Mouse (Mus musculus): ENCODE data around the gene Igsf8. TPM values are rescaled to one million over a fixed set of nuclear protein-coding genes. Genes with fewer than 3 reads are reported as not detected.
A peak's percentile ranks its signal among the peaks of the same experiment; 100 is the strongest.

The Igsf8 gene
- polyA plus RNA-seq, 1 experiment from 2014 or later, result 42.5 TPM

DNA sequence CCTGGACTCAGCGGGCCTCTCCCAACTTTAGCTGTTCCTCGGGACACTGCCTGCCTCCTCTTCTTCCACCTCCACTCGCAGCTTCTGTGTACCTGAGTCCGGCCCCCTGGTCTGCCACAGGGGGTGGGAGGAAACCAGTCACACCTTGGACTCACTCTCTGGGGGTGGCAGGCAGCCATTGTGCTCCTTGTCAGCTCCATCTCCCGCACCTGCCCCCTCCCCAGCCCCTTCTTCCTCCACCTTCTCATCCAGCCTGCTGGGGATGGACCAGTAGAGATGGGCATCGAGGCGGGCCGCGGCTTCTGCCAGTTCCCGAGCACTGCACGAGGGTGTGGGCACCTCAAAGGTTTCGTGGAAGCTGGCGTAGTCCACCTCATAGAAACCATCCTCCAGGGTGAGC, 61.3 kb downstream of the Igsf8 start:
- peaks cover 30% of the 10 kb centered on the region for H3K27me3 ChIP-seq (ENCODE audit: control insufficient read depth, insufficient read depth, low read depth, low read length)
- H3K9ac ChIP-seq (ENCODE audit: low read length), result no peak overlapping the region
- ATAC-seq (ENCODE audit: low read depth), result no peak
- no peak overlapping the region for H3K4me3 ChIP-seq (ENCODE audit: low read length)
- H3K4me1 ChIP-seq (replicated peaks; ENCODE audit: control insufficient read depth, insufficient read depth, low read length), result peaks cover 5% of the 10 kb centered on the region; the same call in 1 of the 2 replicates
- WGBS, result 51% methylated on average over 13 of the region's 13 CpGs
- peaks cover 9% of the 10 kb centered on the region for H3K36me3 ChIP-seq (ENCODE audit: control insufficient read depth, insufficient read depth, low read length)
- H3K9me3 ChIP-seq (ENCODE audit: control insufficient read depth, low read length), result peaks cover 2% of the 10 kb centered on the region; the same call in 1 of the 2 replicates
- H3K4me2 ChIP-seq (ENCODE audit: low read depth, low read length), result no peak overlapping the region
- H3K27ac ChIP-seq (ENCODE audit: low read length), result no peak overlapping the region

DNA sequence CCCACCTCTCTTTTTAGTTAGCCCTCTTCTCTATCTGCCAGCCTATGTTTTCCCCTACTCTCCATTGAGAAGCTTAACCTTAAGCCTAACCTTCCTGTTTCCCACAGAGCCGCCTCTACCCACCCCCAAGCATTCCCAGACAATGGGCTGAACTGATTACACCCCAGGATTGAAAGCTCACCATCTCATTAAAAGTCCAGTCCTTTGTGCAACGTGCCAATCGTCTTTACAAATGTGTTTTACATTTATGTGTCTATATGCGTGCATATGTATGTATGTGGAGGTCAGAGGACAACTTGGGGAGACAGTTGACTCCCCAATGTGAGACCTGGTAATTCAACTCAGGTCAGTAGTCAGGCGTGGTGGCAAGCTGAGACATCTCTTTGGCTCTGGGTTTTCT, 61.9 kb downstream of the Igsf8 start:
- H3K9ac ChIP-seq (ENCODE audit: low read length), result no peak overlapping the region
- H3K27me3 ChIP-seq (ENCODE audit: control insufficient read depth, insufficient read depth, low read depth, low read length), result peaks cover 35% of the 10 kb centered on the region
- H3K9me3 ChIP-seq (ENCODE audit: control insufficient read depth, low read length), result peaks cover 2% of the 10 kb centered on the region; the same call in 1 of the 2 replicates
- WGBS, result 48% methylated on average over 5 of the region's 5 CpGs
- peaks cover 5% of the 10 kb centered on the region; the same call in 1 of the 2 replicates for H3K4me1 ChIP-seq (replicated peaks; ENCODE audit: control insufficient read depth, insufficient read depth, low read length)
- H3K27ac ChIP-seq (ENCODE audit: low read length), result no peak overlapping the region
- no peak overlapping the region for H3K4me2 ChIP-seq (ENCODE audit: low read depth, low read length)
- H3K36me3 ChIP-seq (ENCODE audit: control insufficient read depth, insufficient read depth, low read length), result peaks cover 4% of the 10 kb centered on the region
- no peak for ATAC-seq (ENCODE audit: low read depth)
- H3K4me3 ChIP-seq (ENCODE audit: low read length), result no peak overlapping the region

DNA sequence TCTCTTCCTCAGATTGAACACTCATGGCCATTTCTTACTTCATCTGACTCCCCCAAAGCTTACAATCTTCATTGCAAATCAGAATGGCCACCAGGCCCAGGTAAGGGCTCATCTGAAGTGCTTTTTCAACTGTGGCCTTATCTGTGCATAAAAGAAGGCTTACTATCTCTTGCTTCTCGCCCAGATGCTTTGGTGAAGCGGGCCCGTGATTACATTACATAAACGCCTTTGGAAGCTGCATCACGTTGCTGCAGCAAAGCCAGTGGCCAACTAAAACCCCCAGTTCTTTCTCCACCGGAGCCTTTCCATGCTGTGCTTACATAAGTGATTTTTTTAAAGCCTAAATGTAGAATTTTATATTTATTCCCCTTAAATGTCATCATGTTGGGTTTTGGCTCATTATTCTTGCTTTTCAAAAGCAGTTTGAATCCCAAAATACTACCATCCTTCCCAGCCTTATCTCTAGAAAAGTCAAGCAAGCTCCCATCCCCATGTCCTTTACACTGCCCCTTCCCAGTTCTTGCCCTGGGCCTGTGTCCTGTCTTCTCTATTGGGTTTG, 62.4 kb downstream of the Igsf8 start:
- Histone ChIP-seq H3K9ac (ENCODE audit: low read length) (no peak overlapping the region), H3K4me2 (ENCODE audit: low read depth, low read length) (no peak overlapping the region), H3K27me3 (ENCODE audit: control insufficient read depth, insufficient read depth, low read depth, low read length) (peaks cover 41% of the 10 kb centered on the region), H3K4me1 (replicated peaks; ENCODE audit: control insufficient read depth, insufficient read depth, low read length) (peaks cover 5% of the 10 kb centered on the region; the same call in 1 of the 2 replicates), H3K4me3 (ENCODE audit: low read length) (no peak overlapping the region), H3K9me3 (ENCODE audit: control insufficient read depth, low read length) (peaks cover 2% of the 10 kb centered on the region; the same call in 1 of the 2 replicates), H3K36me3 (ENCODE audit: control insufficient read depth, insufficient read depth, low read length) (0 out of 2 replicates have a peak, but pooled peaks cover 2% of the 10 kb centered on the region), H3K27ac (ENCODE audit: low read length) (no peak overlapping the region)
- no peak for ATAC-seq (ENCODE audit: low read depth)
- 57% methylated on average over 6 of the region's 6 CpGs for WGBS

DNA sequence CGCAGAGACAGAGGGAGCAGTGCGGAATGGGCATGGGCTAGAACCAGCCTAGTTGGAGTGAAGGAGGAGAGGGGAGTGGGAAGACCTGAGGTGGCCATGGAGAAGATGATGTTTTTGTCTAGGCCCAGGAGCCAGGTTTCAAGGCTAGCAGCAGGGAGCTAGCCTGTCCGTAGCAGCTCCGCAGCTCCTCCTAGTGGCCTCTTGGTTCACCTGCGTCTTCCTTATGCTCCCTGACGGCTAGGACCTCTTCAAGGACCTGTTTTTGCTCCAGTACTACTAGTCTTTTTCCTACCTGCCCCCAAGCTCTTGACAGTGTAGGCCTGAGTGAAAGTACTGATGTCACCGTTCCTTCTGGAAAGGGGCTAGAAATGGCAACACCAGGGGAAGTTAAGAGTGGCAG, 63.3 kb downstream of the Igsf8 start:
- 15% methylated on average over 7 of the region's 7 CpGs for WGBS
- peaks cover 2% of the 10 kb centered on the region; the same call in 1 of the 2 replicates for H3K9me3 ChIP-seq (ENCODE audit: control insufficient read depth, low read length)
- no peak overlapping the region for H3K4me2 ChIP-seq (ENCODE audit: low read depth, low read length)
- no peak overlapping the region for H3K4me3 ChIP-seq (ENCODE audit: low read length)
- no peak overlapping the region for H3K27ac ChIP-seq (ENCODE audit: low read length)
- peak; percentile 74 for ATAC-seq (ENCODE audit: low read depth)
- H3K9ac ChIP-seq (ENCODE audit: low read length), result no peak overlapping the region
- H3K27me3 ChIP-seq (ENCODE audit: control insufficient read depth, insufficient read depth, low read depth, low read length), result peaks cover 48% of the 10 kb centered on the region
- peaks cover 5% of the 10 kb centered on the region; the same call in 1 of the 2 replicates for H3K4me1 ChIP-seq (replicated peaks; ENCODE audit: control insufficient read depth, insufficient read depth, low read length)
- H3K36me3 ChIP-seq (ENCODE audit: control insufficient read depth, insufficient read depth, low read length), result no peaks in the 10 kb centered on the region

DNA sequence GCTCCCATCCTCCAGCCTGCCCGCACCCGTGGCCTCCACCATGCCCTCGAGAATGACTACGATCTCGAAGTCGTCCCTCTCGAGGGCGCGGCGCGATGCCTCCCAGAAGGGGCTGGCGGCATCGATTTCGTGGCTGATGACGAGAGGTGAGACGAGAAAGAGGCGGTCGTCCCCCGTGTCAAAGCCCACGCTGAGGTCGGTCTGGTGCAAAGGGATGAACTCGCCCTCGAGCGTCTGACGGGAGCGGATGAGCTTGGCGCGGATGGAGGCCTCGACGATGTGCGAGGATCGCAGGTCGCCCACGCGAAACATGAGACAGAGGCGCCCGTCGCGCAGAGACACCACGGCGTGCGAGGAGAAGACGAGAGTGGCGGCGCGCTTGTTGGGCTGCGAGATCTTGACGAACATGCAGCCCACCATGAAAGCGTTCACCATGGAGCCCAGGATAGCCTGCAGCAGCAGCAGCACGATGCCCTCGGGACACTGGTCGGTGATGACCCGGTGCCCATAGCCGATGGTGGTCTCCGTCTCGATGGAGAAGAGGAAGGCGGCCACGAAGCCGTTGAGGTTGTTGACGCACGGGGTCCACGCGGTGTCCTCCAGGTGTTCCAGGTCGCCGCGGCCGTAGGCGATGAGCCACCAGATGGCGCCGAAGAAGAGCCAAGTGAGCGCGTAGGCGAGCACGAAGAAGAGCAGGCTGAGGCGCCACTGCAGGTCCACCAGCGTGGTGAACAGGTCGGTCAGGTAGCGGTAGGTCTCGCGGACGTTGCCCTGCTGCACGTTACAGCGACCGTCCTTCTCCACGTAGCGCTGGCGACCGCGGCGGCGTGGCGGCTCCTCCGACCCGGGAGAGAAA, 64.5 kb downstream of the Igsf8 start:
- Histone ChIP-seq H3K9ac (ENCODE audit: low read length) (peak overlapping the region; percentile 51), H3K4me2 (ENCODE audit: low read depth, low read length) (peak overlapping the region; percentile 74), H3K27me3 (ENCODE audit: control insufficient read depth, insufficient read depth, low read depth, low read length) (peaks cover 50% of the 10 kb centered on the region), H3K36me3 (ENCODE audit: control insufficient read depth, insufficient read depth, low read length) (no peaks in the 10 kb centered on the region), H3K4me1 (replicated peaks; ENCODE audit: control insufficient read depth, insufficient read depth, low read length) (peaks cover 5% of the 10 kb centered on the region; the same call in 1 of the 2 replicates), H3K4me3 (ENCODE audit: low read length) (peak overlapping the region; percentile 49), H3K27ac (ENCODE audit: low read length) (no peak overlapping the region), H3K9me3 (ENCODE audit: control insufficient read depth, low read length) (peaks cover 2% of the 10 kb centered on the region; the same call in 1 of the 2 replicates)
- WGBS, result 14% methylated on average over 87 of the region's 94 CpGs
- peak; percentile 61 for ATAC-seq (ENCODE audit: low read depth)

DNA sequence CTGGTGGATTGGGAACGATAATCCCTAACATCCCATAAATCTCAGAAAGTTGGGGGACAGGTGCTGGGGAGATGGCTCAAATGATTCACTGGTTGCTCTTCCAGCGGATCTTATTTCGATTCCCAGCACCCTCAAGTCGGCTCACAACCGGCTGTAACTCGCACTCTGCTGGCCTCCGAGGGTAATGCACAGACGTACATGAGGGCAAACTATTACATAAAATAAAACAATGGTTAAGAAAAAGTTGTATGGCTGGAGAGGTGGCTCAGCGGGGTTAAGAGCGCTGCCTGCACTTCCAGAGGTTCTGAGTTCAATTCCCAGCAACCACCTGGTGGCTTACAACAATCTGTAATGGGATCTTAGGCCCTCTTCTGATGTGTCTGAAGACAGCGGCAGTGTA, 65.2 kb downstream of the Igsf8 start:
- WGBS, result 51% methylated on average over 11 of the region's 11 CpGs
- peaks cover 50% of the 10 kb centered on the region for H3K27me3 ChIP-seq (ENCODE audit: control insufficient read depth, insufficient read depth, low read depth, low read length)
- peaks cover 2% of the 10 kb centered on the region; the same call in 1 of the 2 replicates for H3K9me3 ChIP-seq (ENCODE audit: control insufficient read depth, low read length)
- ATAC-seq (ENCODE audit: low read depth), result no peak
- peak overlapping the region; percentile 49 for H3K4me3 ChIP-seq (ENCODE audit: low read length)
- no peak overlapping the region for H3K27ac ChIP-seq (ENCODE audit: low read length)
- peaks cover 5% of the 10 kb centered on the region; the same call in 1 of the 2 replicates for H3K4me1 ChIP-seq (replicated peaks; ENCODE audit: control insufficient read depth, insufficient read depth, low read length)
- no peak overlapping the region for H3K9ac ChIP-seq (ENCODE audit: low read length)
- H3K4me2 ChIP-seq (ENCODE audit: low read depth, low read length), result peak overlapping the region; percentile 74
- no peaks in the 10 kb centered on the region for H3K36me3 ChIP-seq (ENCODE audit: control insufficient read depth, insufficient read depth, low read length)

DNA sequence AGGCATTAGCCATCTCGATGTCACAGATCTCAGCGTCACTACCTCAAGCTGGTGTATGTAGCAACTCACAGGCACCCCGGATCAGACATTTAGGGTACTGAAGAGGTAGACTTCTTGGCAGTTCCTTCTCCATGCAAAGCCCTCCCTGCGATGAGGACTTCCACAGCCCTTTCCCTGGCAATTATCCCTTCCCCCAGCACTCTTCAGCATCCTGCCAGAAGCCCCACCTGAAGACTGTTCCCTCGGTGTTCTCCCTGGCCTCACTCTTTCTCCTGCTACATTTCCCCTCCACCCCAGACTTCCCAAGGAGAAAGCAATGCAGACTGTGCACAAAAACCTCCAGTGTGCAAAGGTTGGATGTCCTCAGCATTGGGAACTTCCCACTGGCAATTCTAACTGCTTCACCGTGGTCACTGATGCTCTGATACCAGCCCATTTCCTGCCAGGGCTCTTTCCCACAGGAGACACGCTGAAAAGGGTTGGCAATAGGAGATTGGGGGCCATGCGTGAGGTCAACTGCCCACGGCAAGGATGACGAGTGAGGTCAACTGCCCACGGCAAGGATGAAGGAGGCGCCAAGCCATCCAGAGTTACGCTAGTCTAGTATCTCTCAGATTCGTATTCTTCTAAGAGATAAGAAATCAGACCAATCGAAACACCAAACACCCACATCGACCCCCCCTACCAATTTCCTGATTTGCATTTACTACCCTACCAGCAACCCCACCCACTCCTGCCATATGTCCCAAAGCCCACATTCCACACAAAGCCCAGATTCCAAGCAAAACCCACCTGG, 66.0 kb downstream of the Igsf8 start:
- Histone ChIP-seq H3K36me3 (ENCODE audit: control insufficient read depth, insufficient read depth, low read length) (no peaks in the 10 kb centered on the region), H3K9me3 (ENCODE audit: control insufficient read depth, low read length) (peaks cover 2% of the 10 kb centered on the region; the same call in 1 of the 2 replicates), H3K9ac (ENCODE audit: low read length) (no peak overlapping the region), H3K4me3 (ENCODE audit: low read length) (no peak overlapping the region), H3K27ac (ENCODE audit: low read length) (no peak overlapping the region), H3K4me1 (replicated peaks; ENCODE audit: control insufficient read depth, insufficient read depth, low read length) (peaks cover 5% of the 10 kb centered on the region; the same call in 1 of the 2 replicates), H3K4me2 (ENCODE audit: low read depth, low read length) (no peak overlapping the region), H3K27me3 (ENCODE audit: control insufficient read depth, insufficient read depth, low read depth, low read length) (peaks cover 50% of the 10 kb centered on the region)
- WGBS, result 82% methylated on average over 16 of the region's 16 CpGs
- ATAC-seq (ENCODE audit: low read depth), result no peak

DNA sequence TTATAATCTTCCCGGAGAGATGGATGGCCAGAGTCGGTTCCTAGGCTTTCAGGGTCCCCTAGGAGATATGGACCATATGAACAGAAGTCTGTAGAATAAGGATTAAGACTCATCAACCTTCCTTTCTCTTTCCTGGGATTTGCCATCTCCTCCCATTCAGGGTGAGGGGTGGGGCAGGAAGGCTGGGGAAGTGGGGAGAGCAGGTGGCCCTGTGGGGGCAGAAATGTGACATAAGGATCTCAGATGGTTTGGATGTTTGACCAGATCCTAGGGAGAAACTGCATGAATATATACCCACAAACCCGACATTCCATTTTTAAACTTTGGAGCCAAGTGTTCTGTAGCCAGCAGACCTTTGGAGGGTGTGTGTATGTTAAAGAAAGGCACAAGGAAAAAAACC, 66.6 kb downstream of the Igsf8 start:
- WGBS, result 59% methylated on average over 3 of the region's 3 CpGs
- Histone ChIP-seq H3K9ac (ENCODE audit: low read length) (no peak overlapping the region), H3K4me1 (replicated peaks; ENCODE audit: control insufficient read depth, insufficient read depth, low read length) (peaks cover 5% of the 10 kb centered on the region; the same call in 1 of the 2 replicates), H3K4me3 (ENCODE audit: low read length) (no peak overlapping the region), H3K27ac (ENCODE audit: low read length) (no peak overlapping the region), H3K4me2 (ENCODE audit: low read depth, low read length) (no peak overlapping the region), H3K36me3 (ENCODE audit: control insufficient read depth, insufficient read depth, low read length) (no peaks in the 10 kb centered on the region), H3K27me3 (ENCODE audit: control insufficient read depth, insufficient read depth, low read depth, low read length) (peaks cover 54% of the 10 kb centered on the region), H3K9me3 (ENCODE audit: control insufficient read depth, low read length) (peaks cover 2% of the 10 kb centered on the region; the same call in 1 of the 2 replicates)
- no peak for ATAC-seq (ENCODE audit: low read depth)

All from lung, embryonic 16.5 days (tissue).